Mouse (Mus musculus) hindbrain, embryonic 14.5 days (tissue): ENCODE measurements around the gene Dhx58. TPM values are rescaled to one million over a fixed set of nuclear protein-coding genes. Genes with fewer than 3 reads are reported as not detected.
A peak's percentile ranks its signal among the peaks of the same experiment; 100 is the strongest.

Source experiments
- ATAC-seq: fragments of 200-750 bp; cut with Nextera tagmentation; 2 replicates; pipeline ENCODE4 v1.8.0; 2017; ENCODE audit warnings: moderate number of reproducible peaks, mild to moderate bottlenecking, moderate TSS enrichment, moderate library complexity; ENCODE audit not compliant: low FRiP score
- DNase-seq: peaks from one replicate; pipeline ENCODE4 v3.0.0-alpha.2; 2015; ENCODE audit warnings: low spot score
- H3K27ac ChIP-seq: fragments of 300-500 bp; sonication (generic); 2 replicates; pipeline ENCODE4 v1.5.1; 2014; ENCODE audit warnings: mild to moderate bottlenecking, moderate library complexity
- H3K27me3 ChIP-seq: fragments of 300-500 bp; sonication (generic); 2 replicates; pipeline ENCODE4 v1.6.1; 2014; ENCODE audit warnings: mild to moderate bottlenecking, low read length, mixed read lengths; ENCODE audit not compliant: control insufficient read depth, insufficient read depth
- H3K36me3 ChIP-seq: fragments of 300-500 bp; sonication (generic); replicated peaks from 2 replicates; pipeline ENCODE4 v1.6.1; 2014; ENCODE audit not compliant: control insufficient read depth, insufficient read depth
- H3K4me1 ChIP-seq: fragments of 300-500 bp; sonication (generic); replicated peaks from 2 replicates; pipeline ENCODE4 v1.6.1; 2014; ENCODE audit warnings: antibody characterized with exemption, low read length, mixed read lengths; ENCODE audit not compliant: control insufficient read depth, insufficient read depth
- H3K4me2 ChIP-seq: fragments of 300-500 bp; sonication (generic); replicated peaks from 2 replicates; pipeline ENCODE4 v1.6.1; 2014; ENCODE audit warnings: mild to moderate bottlenecking, moderate library complexity
- H3K4me3 ChIP-seq: fragments of 300-500 bp; sonication (generic); replicated peaks from 2 replicates; pipeline ENCODE4 v1.5.1; 2014; ENCODE audit warnings: mild to moderate bottlenecking, low read length
- H3K9ac ChIP-seq: fragments of 300-500 bp; sonication (generic); 2 replicates; pipeline ENCODE4 v1.6.1; 2014
- H3K9me3 ChIP-seq: fragments of 300-500 bp; sonication (generic); 2 replicates; pipeline ENCODE4 v1.6.1; 2016; ENCODE audit warnings: low read length; ENCODE audit not compliant: control insufficient read depth
- WGBS: fragments of 180-500 bp; shearing (Covaris S2); extraction: QIAGEN DNeasy Blood & Tissue Kit; methylation state at CpG from one replicate; pipeline ENCODE4 v1.1.7; 2014; 5-methylcytosine and 5-hydroxymethylcytosine counted together
- polyA plus RNA-seq: library from polyadenylated mRNA; unstranded; fragments of >200 nt; fragmentation: Nextera tagmentation; extraction: Ambion mirVana; gene quantifications from 2 replicates; pipeline ENCODE4 v1.2.1, GENCODE M21; 2014

Dhx58 gene
- polyA plus RNA-seq, 1 experiment from 2014 or later = 1.7 TPM

GRCm38 (mm10) chr11:100728601-100729000 lies 24.5 kb upstream of the Dhx58 start:
- no peak overlapping the region for H3K9ac ChIP-seq
- H3K4me2 ChIP-seq = no peak overlapping the region
- H3K9me3 ChIP-seq = no peaks in the 10 kb centered on the region
- H3K36me3 ChIP-seq = peaks cover 13% of the 10 kb centered on the region
- H3K4me1 ChIP-seq = no peaks in the 10 kb centered on the region
- ATAC-seq (no peak), DNase-seq (no peak)
- WGBS = 92% methylated on average over 6 of the region's 6 CpGs
- H3K27me3 ChIP-seq = no peaks in the 10 kb centered on the region
- H3K27ac ChIP-seq = no peak overlapping the region
- H3K4me3 ChIP-seq = no peak overlapping the region

GRCm38 (mm10) chr11:100727201-100727600 lies 23.1 kb upstream of the Dhx58 start:
- H3K27ac ChIP-seq = no peak overlapping the region
- no peak for ATAC-seq
- peaks cover 4% of the 10 kb centered on the region; the same call in 1 of the 2 replicates for H3K4me1 ChIP-seq
- H3K27me3 ChIP-seq = no peaks in the 10 kb centered on the region
- H3K36me3 ChIP-seq = peaks cover 13% of the 10 kb centered on the region
- H3K9me3 ChIP-seq = no peaks in the 10 kb centered on the region
- no peak overlapping the region for H3K4me2 ChIP-seq
- WGBS = 91% methylated on average over 3 of the region's 3 CpGs
- H3K4me3 ChIP-seq = no peak overlapping the region
- H3K9ac ChIP-seq = no peak overlapping the region
- no peak for DNase-seq

- 67% methylated on average over 5 of the region's 5 CpGs for WGBS
- H3K27ac ChIP-seq = no peak overlapping the region
Observed at GRCm38 (mm10) chr11:100724919-100725512, 20.9 kb upstream of the Dhx58 start.

GRCm38 (mm10) chr11:100722493-100723028 lies 18.5 kb upstream of the Dhx58 start:
- no peaks in the 10 kb centered on the region for H3K9me3 ChIP-seq
- no peak overlapping the region for H3K4me2 ChIP-seq
- H3K27ac ChIP-seq = no peak overlapping the region
- peaks cover 17% of the 10 kb centered on the region for H3K36me3 ChIP-seq
- no peaks in the 10 kb centered on the region for H3K27me3 ChIP-seq
- H3K9ac ChIP-seq = no peak overlapping the region
- peaks cover 8% of the 10 kb centered on the region for H3K4me1 ChIP-seq
- DNase-seq (no peak), ATAC-seq (no peak)
- no peak overlapping the region for H3K4me3 ChIP-seq
- 62% methylated on average over 2 of the region's 2 CpGs for WGBS

More at GRCm38 (mm10) chr11:100724919-100725512, 20.9 kb upstream of the Dhx58 start:
- H3K9me3 ChIP-seq = no peaks in the 10 kb centered on the region
- peaks cover 13% of the 10 kb centered on the region for H3K36me3 ChIP-seq
- peaks cover 8% of the 10 kb centered on the region for H3K4me1 ChIP-seq
- no peak overlapping the region for H3K4me2 ChIP-seq
- DNase-seq = no peak
- no peaks in the 10 kb centered on the region for H3K27me3 ChIP-seq
- ATAC-seq = no peak
- H3K9ac ChIP-seq = no peak overlapping the region
- H3K4me3 ChIP-seq = no peak overlapping the region

GRCm38 (mm10) chr11:100721776-100722492 lies 17.9 kb upstream of the Dhx58 start:
- Histone ChIP-seq H3K9ac (peak overlapping the region; percentile 20; the same call in 1 of the 2 replicates), H3K4me2 (no peak overlapping the region), H3K4me3 (no peak overlapping the region), H3K4me1 (peaks cover 8% of the 10 kb centered on the region), H3K36me3 (peaks cover 24% of the 10 kb centered on the region), H3K27ac (peak overlapping the region; percentile 56; the same call in 1 of the 2 replicates), H3K27me3 (no peaks in the 10 kb centered on the region), H3K9me3 (no peaks in the 10 kb centered on the region)
- WGBS = 72% methylated on average over 8 of the region's 8 CpGs
- ATAC-seq (no peak), DNase-seq (no peak)

- Histone ChIP-seq H3K36me3 (peaks cover 30% of the 10 kb centered on the region), H3K4me3 (no peak overlapping the region), H3K4me1 (peaks cover 8% of the 10 kb centered on the region), H3K27me3 (no peaks in the 10 kb centered on the region), H3K4me2 (no peak overlapping the region), H3K27ac (peak overlapping the region; percentile 56), H3K9me3 (no peaks in the 10 kb centered on the region), H3K9ac (peak overlapping the region; percentile 20; the same call in 1 of the 2 replicates)
- DNase-seq (no peak), ATAC-seq (no peak)
- 65% methylated on average over 4 of the region's 4 CpGs for WGBS
Observed at GRCm38 (mm10) chr11:100721254-100721653, 17.2 kb upstream of the Dhx58 start.

- Histone ChIP-seq H3K4me2 (no peak overlapping the region), H3K27me3 (no peaks in the 10 kb centered on the region), H3K9me3 (no peaks in the 10 kb centered on the region), H3K36me3 (peaks cover 39% of the 10 kb centered on the region), H3K4me3 (no peak overlapping the region), H3K9ac (no peak overlapping the region; the same call in 1 of the 2 replicates), H3K27ac (peak overlapping the region; percentile 56; the same call in 1 of the 2 replicates), H3K4me1 (peaks cover 8% of the 10 kb centered on the region)
- no peak for DNase-seq
- 83% methylated on average over 5 of the region's 5 CpGs for WGBS
- ATAC-seq = no peak
Observed at GRCm38 (mm10) chr11:100720345-100720744, 16.3 kb upstream of the Dhx58 start.

GRCm38 (mm10) chr11:100719893-100720292 lies 15.8 kb upstream of the Dhx58 start:
- Histone ChIP-seq H3K9me3 (no peaks in the 10 kb centered on the region), H3K4me3 (no peak overlapping the region), H3K9ac (no peak overlapping the region), H3K27ac (no peak overlapping the region), H3K4me1 (peaks cover 8% of the 10 kb centered on the region), H3K4me2 (no peak overlapping the region), H3K27me3 (no peaks in the 10 kb centered on the region), H3K36me3 (peaks cover 40% of the 10 kb centered on the region)
- WGBS = 82% methylated on average over 11 of the region's 11 CpGs
- ATAC-seq (no peak), DNase-seq (no peak)

- 79% methylated on average over 3 of the region's 3 CpGs for WGBS
- no peaks in the 10 kb centered on the region for H3K9me3 ChIP-seq
Observed at GRCm38 (mm10) chr11:100719312-100719711, 15.2 kb upstream of the Dhx58 start.

More at GRCm38 (mm10) chr11:100719312-100719711, 15.2 kb upstream of the Dhx58 start:
- H3K27ac ChIP-seq = no peak overlapping the region
- H3K36me3 ChIP-seq = peaks cover 40% of the 10 kb centered on the region
- no peak overlapping the region for H3K4me2 ChIP-seq
- no peaks in the 10 kb centered on the region for H3K27me3 ChIP-seq
- no peak for ATAC-seq
- no peak overlapping the region for H3K9ac ChIP-seq
- no peak for DNase-seq
- peaks cover 8% of the 10 kb centered on the region for H3K4me1 ChIP-seq
- no peak overlapping the region for H3K4me3 ChIP-seq
